Mouse (Mus musculus) liver, embryonic 12.5 days (tissue): Measurements from ENCODE around the gene Serinc2. TPM values are rescaled to one million over a fixed set of nuclear protein-coding genes. Genes with fewer than 3 reads are reported as not detected.

ENCODE experiments used
- ATAC-seq: fragments of 200-750 bp; cut with Nextera tagmentation; 2 replicates; pipeline ENCODE4 v1.8.0; 2017; ENCODE audit warnings: moderate number of reproducible peaks, mild to moderate bottlenecking, moderate library complexity
- H3K27ac ChIP-seq: fragments of 300-500 bp; sonication (generic); 2 replicates; pipeline ENCODE4 v1.5.1; 2016; ENCODE audit warnings: mild to moderate bottlenecking
- H3K27me3 ChIP-seq: fragments of 300-500 bp; sonication (generic); replicated peaks from 2 replicates; pipeline ENCODE4 v1.6.1; 2016; ENCODE audit warnings: mild to moderate bottlenecking, moderate library complexity
- H3K36me3 ChIP-seq: fragments of 300-500 bp; sonication (generic); 2 replicates; pipeline ENCODE4 v1.6.1; 2016; ENCODE audit warnings: mild to moderate bottlenecking, moderate library complexity
- H3K4me1 ChIP-seq: fragments of 300-500 bp; sonication (generic); 2 replicates; pipeline ENCODE4 v1.6.1; 2016
- H3K4me2 ChIP-seq: fragments of 300-500 bp; sonication (generic); 2 replicates; pipeline ENCODE4 v1.6.1; 2016; ENCODE audit warnings: mild to moderate bottlenecking, moderate library complexity
- H3K4me3 ChIP-seq: fragments of 300-500 bp; sonication (generic); 2 replicates; pipeline ENCODE4 v1.5.1; 2016; ENCODE audit warnings: mild to moderate bottlenecking, moderate library complexity
- H3K9ac ChIP-seq: fragments of 300-500 bp; sonication (generic); 2 replicates; pipeline ENCODE4 v1.6.1; 2016; ENCODE audit warnings: mild to moderate bottlenecking, moderate library complexity
- H3K9me3 ChIP-seq: fragments of 300-500 bp; sonication (generic); replicated peaks from 2 replicates; pipeline ENCODE4 v1.6.1; 2016; ENCODE audit warnings: mild to moderate bottlenecking, moderate library complexity
- WGBS: fragments of 180-500 bp; shearing (Covaris S2); methylation state at CpG from one replicate; pipeline ENCODE4 v1.1.7; 2016; ENCODE audit not compliant: insufficient replicate concordance; 5-methylcytosine and 5-hydroxymethylcytosine counted together
- polyA plus RNA-seq: library from polyadenylated mRNA; unstranded; fragments of >200 nt; fragmentation: Nextera tagmentation; extraction: Ambion mirVana; gene quantifications from 2 replicates; pipeline ENCODE4 v1.2.1, GENCODE M21; 2016

Gene Serinc2
- 1.7 and 3.1 TPM in 2 replicates for polyA plus RNA-seq

DNA sequence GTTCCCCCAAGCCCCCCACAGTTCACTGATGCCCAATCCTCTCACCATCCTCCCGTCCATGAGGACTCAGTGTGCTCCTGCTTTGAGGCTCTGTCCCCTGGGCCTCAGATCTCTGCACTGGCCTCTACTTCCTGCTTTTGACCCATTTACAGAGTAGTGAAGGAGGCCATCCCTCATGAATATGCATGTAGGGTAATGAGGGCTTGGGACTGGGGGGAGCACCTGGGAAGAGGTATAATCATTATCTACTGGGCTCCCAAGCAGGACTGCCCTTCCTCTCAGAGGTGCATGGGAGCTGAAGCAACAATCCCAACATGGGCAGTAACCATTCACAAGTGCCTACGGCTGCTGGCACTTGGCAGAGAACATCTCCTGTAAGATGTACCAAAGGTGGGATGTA is at the start of gene Serinc2:
Gene Serinc2 (minus strand): TSS at position 101 of the 400 bp plus-strand sequence.
- WGBS, result 50% methylated on average over 2 of the region's 2 CpGs
- peaks cover 92% of the 10 kb centered on the region for H3K27me3 ChIP-seq
- no peak within 1 kb of the TSS for H3K4me3 ChIP-seq
- no peaks in the 10 kb centered on the region for H3K36me3 ChIP-seq
- no peaks in the 10 kb centered on the region for H3K9me3 ChIP-seq
- H3K27ac ChIP-seq, result no peak within 1 kb of the TSS
- H3K4me1 ChIP-seq, result peaks cover 14% of the 10 kb centered on the region
- no peak within 1 kb of the TSS for H3K9ac ChIP-seq
- H3K4me2 ChIP-seq, result no peak within 1 kb of the TSS
- ATAC-seq, result no peak

GRCm38 (mm10) chr4:130327366-130327765 is 48.4 kb upstream of the Serinc2 start:
- ATAC-seq, result no peak
- no peak overlapping the region for H3K9ac ChIP-seq
- no peak overlapping the region for H3K27ac ChIP-seq
- H3K9me3 ChIP-seq, result no peaks in the 10 kb centered on the region
- peaks cover 88% of the 10 kb centered on the region for H3K36me3 ChIP-seq
- H3K4me1 ChIP-seq, result peaks cover 12% of the 10 kb centered on the region
- no peaks in the 10 kb centered on the region for H3K27me3 ChIP-seq
- H3K4me3 ChIP-seq, result no peak overlapping the region
- H3K4me2 ChIP-seq, result no peak overlapping the region
- 86% methylated on average over 9 of the region's 9 CpGs for WGBS

- no peak overlapping the region for H3K4me3 ChIP-seq
- H3K27ac ChIP-seq, result no peak overlapping the region
- WGBS, result 87% methylated on average over 2 of the region's 2 CpGs
- H3K36me3 ChIP-seq, result peaks cover 90% of the 10 kb centered on the region
- H3K4me1 ChIP-seq, result peaks cover 24% of the 10 kb centered on the region
- no peak overlapping the region for H3K9ac ChIP-seq
- H3K9me3 ChIP-seq, result no peaks in the 10 kb centered on the region
- H3K4me2 ChIP-seq, result no peak overlapping the region
- no peaks in the 10 kb centered on the region for H3K27me3 ChIP-seq
- ATAC-seq, result no peak
Measured at GRCm38 (mm10) chr4:130325446-130325845, 46.4 kb upstream of the Serinc2 start.

DNA sequence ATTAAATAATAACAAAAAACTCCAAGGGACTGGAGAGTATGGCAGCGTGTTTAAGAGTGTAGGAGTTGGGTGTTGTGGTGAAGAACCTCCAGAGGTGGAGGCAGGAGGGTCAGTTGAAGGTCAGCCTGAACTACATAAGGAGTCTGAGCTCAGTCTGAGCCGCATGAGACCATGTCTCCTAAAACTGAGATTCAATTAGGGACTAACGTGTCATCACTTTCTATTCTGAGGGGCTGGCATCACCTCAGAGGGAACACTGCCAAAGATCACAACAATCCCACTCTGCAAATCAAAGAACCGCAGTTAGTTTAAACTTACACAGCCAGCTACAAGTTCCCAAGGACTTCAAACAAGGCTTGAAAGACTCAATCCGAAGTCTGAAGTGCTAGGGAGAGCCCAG is 44.6 kb upstream of the Serinc2 start:
- no peaks in the 10 kb centered on the region for H3K27me3 ChIP-seq
- peaks cover 24% of the 10 kb centered on the region for H3K4me1 ChIP-seq
- no peaks in the 10 kb centered on the region for H3K9me3 ChIP-seq
- H3K36me3 ChIP-seq, result peaks cover 89% of the 10 kb centered on the region
- H3K27ac ChIP-seq, result no peak overlapping the region
- no peak overlapping the region for H3K4me2 ChIP-seq
- 79% methylated on average over 5 of the region's 5 CpGs for WGBS
- ATAC-seq, result no peak
- no peak overlapping the region for H3K4me3 ChIP-seq
- H3K9ac ChIP-seq, result no peak overlapping the region

DNA sequence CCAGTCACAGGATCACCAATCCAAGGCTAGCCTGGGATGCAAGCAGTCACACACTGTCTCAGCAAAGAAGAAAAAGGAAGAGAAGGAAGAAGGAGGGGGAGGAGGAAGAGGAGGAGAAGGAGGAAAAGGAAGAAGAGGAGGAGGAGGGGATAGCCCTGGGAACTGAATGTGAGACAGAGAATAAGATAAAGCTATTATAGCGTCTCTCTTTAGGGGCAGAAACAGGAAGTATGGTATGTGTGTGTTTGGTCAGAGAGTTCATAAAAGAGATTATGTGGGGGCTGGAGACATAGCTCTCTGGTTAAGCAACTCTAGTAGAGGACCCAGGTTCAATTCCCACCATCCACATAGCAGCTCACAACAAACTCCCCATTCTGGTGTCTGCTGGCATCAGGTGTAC is 44.2 kb upstream of the Serinc2 start:
- no peak for ATAC-seq

GRCm38 (mm10) chr4:130322567-130322966 is 43.6 kb upstream of the Serinc2 start:
- Histone ChIP-seq H3K27me3 (no peaks in the 10 kb centered on the region), H3K27ac (no peak overlapping the region), H3K4me3 (no peak overlapping the region), H3K9me3 (no peaks in the 10 kb centered on the region), H3K4me2 (no peak overlapping the region), H3K9ac (no peak overlapping the region), H3K4me1 (peaks cover 27% of the 10 kb centered on the region), H3K36me3 (peaks cover 87% of the 10 kb centered on the region)
- 78% methylated on average over 7 of the region's 7 CpGs for WGBS
- ATAC-seq, result no peak

More for the DNA sequence above, 44.2 kb upstream of the Serinc2 start:
- H3K4me2 ChIP-seq, result no peak overlapping the region
- no peaks in the 10 kb centered on the region for H3K27me3 ChIP-seq
- peaks cover 27% of the 10 kb centered on the region for H3K4me1 ChIP-seq
- peaks cover 89% of the 10 kb centered on the region for H3K36me3 ChIP-seq
- H3K27ac ChIP-seq, result no peak overlapping the region
- no peak overlapping the region for H3K9ac ChIP-seq
- H3K4me3 ChIP-seq, result no peak overlapping the region
- WGBS, result 43% methylated on average over 1 of the region's 1 CpGs
- H3K9me3 ChIP-seq, result no peaks in the 10 kb centered on the region

- H3K27me3 ChIP-seq, result no peaks in the 10 kb centered on the region
- H3K27ac ChIP-seq, result peak overlapping the region; percentile 15; the same call in 1 of the 2 replicates
- no peaks in the 10 kb centered on the region for H3K9me3 ChIP-seq
- H3K4me2 ChIP-seq, result no peak overlapping the region
- WGBS, result 67% methylated on average over 7 of the region's 7 CpGs
- ATAC-seq, result peak; percentile 80; the same call in 1 of the 2 replicates
- H3K4me1 ChIP-seq, result peaks cover 32% of the 10 kb centered on the region
- no peak overlapping the region for H3K4me3 ChIP-seq
- H3K9ac ChIP-seq, result no peak overlapping the region
- H3K36me3 ChIP-seq, result peaks cover 86% of the 10 kb centered on the region
Measured at GRCm38 (mm10) chr4:130321640-130322039, 42.6 kb upstream of the Serinc2 start.

DNA sequence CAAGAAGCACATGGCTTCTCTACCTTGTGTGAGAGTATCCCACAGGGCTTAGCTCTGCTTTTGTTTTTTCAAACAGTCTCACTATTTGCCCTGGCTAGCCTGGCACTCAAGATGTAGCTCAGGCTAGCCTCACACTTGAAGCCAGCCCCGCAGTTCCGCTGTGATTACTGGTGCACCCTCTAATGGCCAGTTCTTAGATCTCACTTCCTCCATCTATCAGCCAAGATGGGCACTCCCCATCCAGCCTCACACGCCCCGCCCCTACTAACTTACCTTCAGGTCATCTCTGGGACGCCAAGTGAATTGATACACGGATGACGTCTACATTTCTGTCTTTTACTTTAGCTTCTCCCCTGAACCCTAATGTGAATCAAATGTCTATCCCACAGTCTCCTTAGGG is 40.6 kb upstream of the Serinc2 start:
- Histone ChIP-seq H3K4me1 (peaks cover 39% of the 10 kb centered on the region), H3K4me2 (no peak overlapping the region), H3K9ac (no peak overlapping the region), H3K36me3 (peaks cover 81% of the 10 kb centered on the region), H3K4me3 (no peak overlapping the region), H3K27me3 (no peaks in the 10 kb centered on the region), H3K27ac (no peak overlapping the region), H3K9me3 (no peaks in the 10 kb centered on the region)
- WGBS, result 73% methylated on average over 7 of the region's 7 CpGs
- ATAC-seq, result no peak

GRCm38 (mm10) chr4:130318122-130318521 is 39.1 kb upstream of the Serinc2 start:
- no peak for ATAC-seq
- H3K27ac ChIP-seq, result no peak overlapping the region
- no peak overlapping the region for H3K4me2 ChIP-seq
- whole genome bisulfite sequencing, result 82% methylated on average over 3 of the region's 3 CpGs
- no peaks in the 10 kb centered on the region for H3K9me3 ChIP-seq
- H3K4me3 ChIP-seq, result no peak overlapping the region
- peaks cover 75% of the 10 kb centered on the region for H3K36me3 ChIP-seq
- H3K9ac ChIP-seq, result no peak overlapping the region
- H3K4me1 ChIP-seq, result peaks cover 35% of the 10 kb centered on the region
- no peaks in the 10 kb centered on the region for H3K27me3 ChIP-seq

- WGBS, result 82% methylated on average over 10 of the region's 10 CpGs
- no peak for ATAC-seq
- Histone ChIP-seq H3K4me1 (peaks cover 21% of the 10 kb centered on the region), H3K36me3 (peaks cover 61% of the 10 kb centered on the region), H3K4me3 (no peak overlapping the region), H3K27ac (no peak overlapping the region), H3K27me3 (peaks cover 10% of the 10 kb centered on the region), H3K9me3 (no peaks in the 10 kb centered on the region), H3K4me2 (no peak overlapping the region), H3K9ac (no peak overlapping the region)
Measured at GRCm38 (mm10) chr4:130316691-130317090, 37.7 kb upstream of the Serinc2 start.

DNA sequence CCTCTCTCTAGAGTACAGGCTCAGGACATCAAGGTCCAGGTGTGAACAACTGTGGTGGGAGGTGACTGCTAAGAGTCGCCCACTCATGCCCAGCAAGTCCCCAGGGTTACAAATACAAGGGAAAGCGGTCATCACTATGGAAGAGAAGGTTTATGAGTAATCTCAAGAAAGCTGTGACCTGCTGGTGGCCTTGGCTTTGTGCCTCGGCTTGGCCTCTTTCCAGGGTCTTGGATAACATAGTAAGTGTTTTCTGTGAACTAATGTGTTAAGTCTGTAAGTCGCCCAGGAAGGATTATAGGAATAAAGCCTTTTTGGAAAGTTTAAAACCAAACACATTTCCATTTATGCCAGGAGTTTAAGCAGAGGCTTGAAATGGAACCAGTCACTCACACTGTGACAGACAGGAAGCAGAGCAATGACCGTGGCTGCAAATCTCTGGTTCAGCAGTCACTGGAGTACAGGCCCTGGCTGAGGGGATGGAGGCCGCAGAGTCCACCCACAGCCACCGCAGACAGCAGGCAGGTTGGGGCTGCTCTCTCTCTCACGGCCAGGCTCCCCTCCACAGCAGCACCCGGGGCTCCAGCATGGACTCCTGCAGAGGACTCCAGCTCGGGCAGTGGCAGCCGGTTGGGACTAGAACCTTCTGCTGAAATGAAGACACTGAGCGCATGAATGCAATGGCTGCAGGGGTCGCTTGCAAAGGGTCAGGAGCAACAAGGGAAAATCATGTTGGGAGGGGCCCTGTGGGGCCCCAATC is 36.9 kb upstream of the Serinc2 start:
- no peak overlapping the region for H3K4me3 ChIP-seq
- H3K4me2 ChIP-seq, result no peak overlapping the region
- peaks cover 56% of the 10 kb centered on the region for H3K36me3 ChIP-seq
- H3K27me3 ChIP-seq, result peaks cover 17% of the 10 kb centered on the region
- no peak for ATAC-seq
- WGBS, result 82% methylated on average over 13 of the region's 13 CpGs
- no peaks in the 10 kb centered on the region for H3K9me3 ChIP-seq
- no peak overlapping the region for H3K9ac ChIP-seq
- no peak overlapping the region for H3K27ac ChIP-seq
- H3K4me1 ChIP-seq, result peaks cover 16% of the 10 kb centered on the region

GRCm38 (mm10) chr4:130313552-130313951 is 34.5 kb upstream of the Serinc2 start:
- Histone ChIP-seq H3K4me1 (peaks cover 21% of the 10 kb centered on the region), H3K9ac (no peak overlapping the region), H3K4me3 (no peak overlapping the region), H3K27me3 (peaks cover 41% of the 10 kb centered on the region), H3K27ac (no peak overlapping the region), H3K9me3 (no peaks in the 10 kb centered on the region), H3K4me2 (no peak overlapping the region), H3K36me3 (peaks cover 38% of the 10 kb centered on the region)
- 77% methylated on average over 4 of the region's 4 CpGs for WGBS
- ATAC-seq, result no peak
